Mouse (Mus musculus) lung, embryonic 15.5 days (tissue): ENCODE results near the gene Rnf227. TPM values are rescaled to one million over a fixed set of nuclear protein-coding genes. Genes with fewer than 3 reads are reported as not detected.

ENCODE experiments used
- ATAC-seq: fragments of 200-750 bp; cut with Nextera tagmentation; 2 replicates; pipeline ENCODE4 v1.8.0; 2017; ENCODE audit warnings: moderate number of reproducible peaks, borderline replicate concordance; ENCODE audit not compliant: low FRiP score, low TSS enrichment; ENCODE audit errors: extremely low read depth
- H3K27ac ChIP-seq: fragments of 300-500 bp; sonication (generic); 2 replicates; pipeline ENCODE4 v1.5.1; 2015; ENCODE audit warnings: moderate library complexity, mild to moderate bottlenecking, inconsistent platforms
- H3K27me3 ChIP-seq: fragments of 300-500 bp; sonication (generic); 2 replicates; pipeline ENCODE4 v1.6.1; 2015; ENCODE audit warnings: inconsistent platforms
- H3K36me3 ChIP-seq: fragments of 300-500 bp; sonication (generic); 2 replicates; pipeline ENCODE4 v1.6.1; 2015; ENCODE audit warnings: inconsistent platforms
- H3K4me1 ChIP-seq: fragments of 300-500 bp; sonication (generic); 2 replicates; pipeline ENCODE4 v1.6.1; 2015; ENCODE audit warnings: inconsistent platforms
- H3K4me2 ChIP-seq: fragments of 300-500 bp; sonication (generic); 2 replicates; pipeline ENCODE4 v1.6.1; 2015; ENCODE audit warnings: inconsistent platforms, mild to moderate bottlenecking, moderate library complexity
- H3K4me3 ChIP-seq: fragments of 300-500 bp; sonication (generic); 2 replicates; pipeline ENCODE4 v1.5.1; 2015; ENCODE audit warnings: mild to moderate bottlenecking, inconsistent platforms
- H3K9ac ChIP-seq: fragments of 300-500 bp; sonication (generic); 2 replicates; pipeline ENCODE4 v1.6.1; 2015; ENCODE audit warnings: inconsistent platforms
- H3K9me3 ChIP-seq: fragments of 300-500 bp; sonication (generic); 2 replicates; pipeline ENCODE4 v1.6.1; 2016; ENCODE audit warnings: inconsistent platforms
- WGBS: fragments of 180-500 bp; shearing (Covaris S2); methylation state at CpG from one replicate; pipeline ENCODE4 v1.1.7; 2015; 5-methylcytosine and 5-hydroxymethylcytosine counted together
- polyA plus RNA-seq: library from polyadenylated mRNA; unstranded; fragments of >200 nt; fragmentation: Nextera tagmentation; extraction: Ambion mirVana; gene quantifications from 2 replicates; pipeline ENCODE4 v1.2.1, GENCODE M21; 2015

Rnf227 gene
- polyA plus RNA-seq, 1 experiment from 2014 or later = 14.8 TPM

- ATAC-seq = no peak
- H3K9ac ChIP-seq = peak overlapping the region; percentile 69
- 28% methylated on average over 8 of the region's 8 CpGs for WGBS
Measured at GRCm38 (mm10) chr11:69332713-69333253, 7.5 kb upstream of the Rnf227 start.

GRCm38 (mm10) chr11:69333922-69334321, 6.3 kb upstream of the Rnf227 start:
- H3K27me3 ChIP-seq = 0 out of 2 replicates have a peak, but pooled peaks cover 1% of the 10 kb centered on the region
- no peaks in the 10 kb centered on the region for H3K36me3 ChIP-seq
- no peak for ATAC-seq
- H3K4me3 ChIP-seq = no peak overlapping the region
- 55% methylated on average over 3 of the region's 3 CpGs for WGBS
- H3K4me2 ChIP-seq = no peak overlapping the region
- H3K9me3 ChIP-seq = no peaks in the 10 kb centered on the region
- no peak overlapping the region for H3K9ac ChIP-seq
- no peak overlapping the region for H3K27ac ChIP-seq
- H3K4me1 ChIP-seq = peaks cover 16% of the 10 kb centered on the region

More at GRCm38 (mm10) chr11:69332713-69333253, 7.5 kb upstream of the Rnf227 start:
- H3K4me2 ChIP-seq = peak overlapping the region; percentile 81
- peaks cover 16% of the 10 kb centered on the region for H3K4me1 ChIP-seq
- H3K27ac ChIP-seq = no peak overlapping the region
- no peak overlapping the region for H3K4me3 ChIP-seq
- H3K36me3 ChIP-seq = no peaks in the 10 kb centered on the region
- no peaks in the 10 kb centered on the region for H3K9me3 ChIP-seq
- peaks cover 11% of the 10 kb centered on the region; the same call in 1 of the 2 replicates for H3K27me3 ChIP-seq

- WGBS = 43% methylated on average over 4 of the region's 4 CpGs
- Histone ChIP-seq H3K9ac (no peak overlapping the region), H3K4me1 (peaks cover 16% of the 10 kb centered on the region), H3K27ac (no peak overlapping the region), H3K9me3 (no peaks in the 10 kb centered on the region), H3K4me2 (no peak overlapping the region), H3K36me3 (no peaks in the 10 kb centered on the region), H3K27me3 (no peaks in the 10 kb centered on the region), H3K4me3 (no peak overlapping the region)
- no peak for ATAC-seq
Measured at GRCm38 (mm10) chr11:69334796-69335195, 5.5 kb upstream of the Rnf227 start.

- Histone ChIP-seq H3K4me2 (no peak overlapping the region), H3K27me3 (no peaks in the 10 kb centered on the region), H3K9ac (no peak overlapping the region), H3K4me1 (peaks cover 2% of the 10 kb centered on the region; the same call in 1 of the 2 replicates), H3K9me3 (no peaks in the 10 kb centered on the region), H3K4me3 (no peak overlapping the region), H3K36me3 (peaks cover 85% of the 10 kb centered on the region), H3K27ac (no peak overlapping the region)
- WGBS = 83% methylated on average over 23 of the region's 26 CpGs
- no peak for ATAC-seq
Measured at GRCm38 (mm10) chr11:69346441-69346840, 6.2 kb downstream of the Rnf227 start.

GRCm38 (mm10) chr11:69356544-69356943, 16.3 kb downstream of the Rnf227 start:
- no peak for ATAC-seq
- H3K27ac ChIP-seq = no peak overlapping the region
- no peak overlapping the region for H3K4me3 ChIP-seq
- H3K4me2 ChIP-seq = no peak overlapping the region
- WGBS = 86% methylated on average over 5 of the region's 5 CpGs
- H3K9me3 ChIP-seq = no peaks in the 10 kb centered on the region
- peaks cover 99% of the 10 kb centered on the region for H3K36me3 ChIP-seq
- H3K27me3 ChIP-seq = no peaks in the 10 kb centered on the region
- H3K4me1 ChIP-seq = no peaks in the 10 kb centered on the region
- H3K9ac ChIP-seq = no peak overlapping the region

GRCm38 (mm10) chr11:69357690-69358089, 17.4 kb downstream of the Rnf227 start:
- no peak overlapping the region for H3K9ac ChIP-seq
- 85% methylated on average over 12 of the region's 12 CpGs for WGBS
- no peak overlapping the region for H3K27ac ChIP-seq
- ATAC-seq = no peak
- peaks cover 97% of the 10 kb centered on the region for H3K36me3 ChIP-seq
- H3K4me1 ChIP-seq = peaks cover 5% of the 10 kb centered on the region; the same call in 1 of the 2 replicates
- H3K4me2 ChIP-seq = no peak overlapping the region
- no peaks in the 10 kb centered on the region for H3K27me3 ChIP-seq
- H3K9me3 ChIP-seq = no peaks in the 10 kb centered on the region
- H3K4me3 ChIP-seq = no peak overlapping the region

- 54% methylated on average over 7 of the region's 7 CpGs for WGBS
- Histone ChIP-seq H3K9me3 (no peaks in the 10 kb centered on the region), H3K27me3 (no peaks in the 10 kb centered on the region), H3K9ac (no peak overlapping the region), H3K4me1 (peaks cover 37% of the 10 kb centered on the region), H3K27ac (no peak overlapping the region), H3K4me2 (no peak overlapping the region), H3K36me3 (peaks cover 72% of the 10 kb centered on the region), H3K4me3 (no peak overlapping the region)
- no peak for ATAC-seq
Measured at GRCm38 (mm10) chr11:69362021-69362420, 21.8 kb downstream of the Rnf227 start.

GRCm38 (mm10) chr11:69362479-69362878, 22.2 kb downstream of the Rnf227 start:
- H3K27me3 ChIP-seq = no peaks in the 10 kb centered on the region

GRCm38 (mm10) chr11:69364376-69364775, 24.1 kb downstream of the Rnf227 start:
- Histone ChIP-seq H3K4me1 (peaks cover 44% of the 10 kb centered on the region), H3K36me3 (peaks cover 49% of the 10 kb centered on the region), H3K9me3 (no peaks in the 10 kb centered on the region), H3K4me2 (peak overlapping the region; percentile 83), H3K27ac (peak overlapping the region; percentile 100), H3K27me3 (no peaks in the 10 kb centered on the region), H3K4me3 (0 out of 2 replicates have a peak overlapping the region, but pooled peaks have one; percentile 2), H3K9ac (peak overlapping the region; percentile 8)
- ATAC-seq = no peak
- WGBS = 28% methylated on average over 8 of the region's 8 CpGs

More at GRCm38 (mm10) chr11:69362479-69362878, 22.2 kb downstream of the Rnf227 start:
- Histone ChIP-seq H3K4me1 (peaks cover 40% of the 10 kb centered on the region), H3K4me3 (no peak overlapping the region), H3K4me2 (no peak overlapping the region), H3K27ac (peak overlapping the region; percentile 26; the same call in 1 of the 2 replicates), H3K9ac (no peak overlapping the region), H3K36me3 (peaks cover 67% of the 10 kb centered on the region), H3K9me3 (no peaks in the 10 kb centered on the region)
- ATAC-seq = no peak
- WGBS = 50% methylated on average over 2 of the region's 2 CpGs

- ATAC-seq = peak; percentile 61
- peak overlapping the region; percentile 87 for H3K4me3 ChIP-seq
Measured at GRCm38 (mm10) chr11:69364910-69365309, 24.6 kb downstream of the Rnf227 start.

GRCm38 (mm10) chr11:69365722-69366121, 25.5 kb downstream of the Rnf227 start:
- Histone ChIP-seq H3K9ac (peak overlapping the region; percentile 59), H3K9me3 (no peaks in the 10 kb centered on the region), H3K4me3 (peak overlapping the region; percentile 87), H3K4me2 (peak overlapping the region; percentile 83), H3K4me1 (peaks cover 51% of the 10 kb centered on the region), H3K36me3 (peaks cover 35% of the 10 kb centered on the region), H3K27me3 (no peaks in the 10 kb centered on the region), H3K27ac (peak overlapping the region; percentile 100)
- no peak for ATAC-seq
- 18% methylated on average over 6 of the region's 6 CpGs for WGBS

More at GRCm38 (mm10) chr11:69364910-69365309, 24.6 kb downstream of the Rnf227 start:
- Histone ChIP-seq H3K9ac (0 out of 2 replicates have a peak overlapping the region, but pooled peaks have one; percentile 59), H3K27ac (peak overlapping the region; percentile 100), H3K9me3 (no peaks in the 10 kb centered on the region), H3K4me2 (peak overlapping the region; percentile 83), H3K36me3 (peaks cover 43% of the 10 kb centered on the region), H3K4me1 (peaks cover 47% of the 10 kb centered on the region), H3K27me3 (no peaks in the 10 kb centered on the region)
- WGBS = 1% methylated on average over 6 of the region's 6 CpGs

GRCm38 (mm10) chr11:69366157-69366854, 26.0 kb downstream of the Rnf227 start:
- under 1% methylated on average over 26 of the region's 26 CpGs for WGBS
- Histone ChIP-seq H3K27ac (peak overlapping the region; percentile 100), H3K4me1 (peaks cover 57% of the 10 kb centered on the region), H3K9ac (peak overlapping the region; percentile 59), H3K27me3 (no peaks in the 10 kb centered on the region), H3K4me3 (peak overlapping the region; percentile 87), H3K36me3 (peaks cover 29% of the 10 kb centered on the region), H3K9me3 (no peaks in the 10 kb centered on the region), H3K4me2 (peak overlapping the region; percentile 83)
- peak; percentile 84 for ATAC-seq
